Mouse (Mus musculus): Measurements from ENCODE around the gene Usp36. TPM values are rescaled to one million over a fixed set of nuclear protein-coding genes. Genes with fewer than 3 reads are reported as not detected.
A peak's percentile ranks its signal among the peaks of the same experiment; 100 is the strongest.

Usp36 gene
- polyA plus RNA-seq, 1 experiment from 2014 or later = 16.8 TPM

GRCm38 (mm10) chr11:118210962-118211361 is 79.1 kb downstream of the Usp36 start:
- 79% methylated on average over 5 of the region's 5 CpGs for WGBS
- 0 out of 2 replicates have a peak overlapping the region, but pooled peaks have one; percentile 11 for H3K27ac ChIP-seq
- H3K9ac ChIP-seq = no peak overlapping the region

GRCm38 (mm10) chr11:118210116-118210515 is 79.9 kb downstream of the Usp36 start:
- H3K4me1 ChIP-seq (replicated peaks) = peaks cover 49% of the 10 kb centered on the region
- no peak overlapping the region for H3K27ac ChIP-seq
- H3K36me3 ChIP-seq = no peaks in the 10 kb centered on the region
- H3K4me2 ChIP-seq (replicated peaks) = no peak overlapping the region
- ATAC-seq = no peak
- 87% methylated on average over 4 of the region's 4 CpGs for WGBS
- no peak overlapping the region for H3K4me3 ChIP-seq (replicated peaks)
- no peaks in the 10 kb centered on the region for H3K27me3 ChIP-seq (replicated peaks)
- no peaks in the 10 kb centered on the region for H3K9me3 ChIP-seq
- H3K9ac ChIP-seq = no peak overlapping the region

More at GRCm38 (mm10) chr11:118210962-118211361, 79.1 kb downstream of the Usp36 start:
- Histone ChIP-seq H3K27me3 (replicated peaks) (no peaks in the 10 kb centered on the region), H3K4me1 (replicated peaks) (peaks cover 53% of the 10 kb centered on the region), H3K9me3 (no peaks in the 10 kb centered on the region), H3K36me3 (no peaks in the 10 kb centered on the region), H3K4me2 (replicated peaks) (no peak overlapping the region; the same call in 1 of the 2 replicates), H3K4me3 (replicated peaks) (no peak overlapping the region)
- peak; percentile 45 for ATAC-seq

Other genes starting within 250 kb of the Usp36 start
- 0.08 and 0.16 TPM in 2 replicates for gene Dnah17, start 159.6 kb downstream of the Usp36 start, polyA plus RNA-seq (2015; fragmentation: Nextera tagmentation; extraction: Ambion mirVana)
- gene Cyth1, start 41.7 kb downstream of the Usp36 start, polyA plus RNA-seq (2015; fragmentation: Nextera tagmentation; extraction: Ambion mirVana) = 11.6 and 12.1 TPM in 2 replicates
- 0.23 and 0.24 TPM in 2 replicates for gene Cep295nl, start 52.3 kb upstream of the Usp36 start, polyA plus RNA-seq (2015; fragmentation: Nextera tagmentation; extraction: Ambion mirVana)
- 58.8 and 60.2 TPM in 2 replicates for gene Timp2, start 65.5 kb upstream of the Usp36 start, polyA plus RNA-seq (2015; fragmentation: Nextera tagmentation; extraction: Ambion mirVana)
- gene Lgals3bp, start 111.8 kb upstream of the Usp36 start, polyA plus RNA-seq (2015; fragmentation: Nextera tagmentation; extraction: Ambion mirVana) = 153 and 171 TPM in 2 replicates
- gene Cant1, start 128.8 kb upstream of the Usp36 start, polyA plus RNA-seq (2015; fragmentation: Nextera tagmentation; extraction: Ambion mirVana) = 39.7 and 44.3 TPM in 2 replicates
- gene C1qtnf1, start 138.0 kb upstream of the Usp36 start, polyA plus RNA-seq (2015; fragmentation: Nextera tagmentation; extraction: Ambion mirVana) = 6.3 and 6.6 TPM in 2 replicates
- gene Engase, start 186.6 kb upstream of the Usp36 start, polyA plus RNA-seq (2015; fragmentation: Nextera tagmentation; extraction: Ambion mirVana) = 13.1 and 14.7 TPM in 2 replicates

Measured in intestine, embryonic 15.5 days (tissue).